Mouse (Mus musculus) natural killer cell, adult 2 months (primary cell): ENCODE measurements around the gene Gm3238.
"Not testable (repeated sequence)": the region's sequence is repeated elsewhere in the genome, so short reads cannot be mapped to it uniquely, and the experiment has no call there.

Experiments
- DNase-seq, 2 experiments: peaks; one replicate each; pipeline ENCODE4 v3.0.0; 2022; ENCODE audit warnings: low spot score in 2 of 2

Gm3238 gene

GRCm38 (mm10) chr10:77771225-77771624 lies at the start of gene Gm3238:
TSS of gene Gm3238 (minus strand) at chr10:77771325.
- not testable (repeated sequence) for DNase-seq

GRCm38 (mm10) chr10:77819203-77819602 lies 48.1 kb upstream of the Gm3238 start:
- no peak for DNase-seq

- no peak for DNase-seq
These were observed 47.4 kb upstream of the Gm3238 start for GRCm38 (mm10) chr10:77818523-77818922.

- DNase-seq = peak; percentile 28 to 38
These were observed 44.4 kb upstream of the Gm3238 start for GRCm38 (mm10) chr10:77815514-77815913.

GRCm38 (mm10) chr10:77814382-77814781 lies 43.3 kb upstream of the Gm3238 start, which contains the start of gene Gm2696:
TSS of gene Gm2696 (plus strand) at chr10:77814682.
- no peak for DNase-seq

GRCm38 (mm10) chr10:77811743-77812142 lies 40.6 kb upstream of the Gm3238 start, which contains the start of gene Gm9507:
TSS of gene Gm9507 (minus strand) at chr10:77811843.
- no peak for DNase-seq

GRCm38 (mm10) chr10:77804095-77804494 lies 33.0 kb upstream of the Gm3238 start:
- no peak for DNase-seq

- DNase-seq = no peak
These were observed 27.9 kb upstream of the Gm3238 start, which contains the start of gene Gm19668 for GRCm38 (mm10) chr10:77798921-77799508. TSS of gene Gm19668 (minus strand) at chr10:77799133.

- not testable (repeated sequence) for DNase-seq
These were observed 27.2 kb upstream of the Gm3238 start for GRCm38 (mm10) chr10:77798164-77798920.

- no peak for DNase-seq
These were observed 26.6 kb upstream of the Gm3238 start for GRCm38 (mm10) chr10:77797677-77798076.

- DNase-seq = no peak
These were observed 23.9 kb upstream of the Gm3238 start, which contains the start of gene Gm9639 for GRCm38 (mm10) chr10:77794976-77795375. TSS of gene Gm9639 (minus strand) at chr10:77795076.

- no peak for DNase-seq
These were observed 17.5 kb upstream of the Gm3238 start for GRCm38 (mm10) chr10:77788621-77789020.

- not testable (repeated sequence) for DNase-seq
These were observed 16.8 kb upstream of the Gm3238 start, which contains the start of gene Gm7137 for GRCm38 (mm10) chr10:77787876-77788275. TSS of gene Gm7137 (minus strand) at chr10:77788200.

- not testable (repeated sequence) for DNase-seq
These were observed 12.3 kb upstream of the Gm3238 start for GRCm38 (mm10) chr10:77783396-77783795.

- not testable (repeated sequence) for DNase-seq
These were observed 11.3 kb upstream of the Gm3238 start, which contains the start of gene Gm3250 for GRCm38 (mm10) chr10:77782442-77782841. TSS of gene Gm3250 (minus strand) at chr10:77782542.

GRCm38 (mm10) chr10:77776844-77777243 lies 5.7 kb upstream of the Gm3238 start, which contains the start of gene Gm7138:
TSS of gene Gm7138 (minus strand) at chr10:77776944.
- not testable (repeated sequence) for DNase-seq

GRCm38 (mm10) chr10:77772142-77772541 lies 1.0 kb upstream of the Gm3238 start:
- not testable (repeated sequence) for DNase-seq

GRCm38 (mm10) chr10:77769727-77770126 lies 1.4 kb downstream of the Gm3238 start:
- DNase-seq = no peak

GRCm38 (mm10) chr10:77759582-77759981 lies 11.5 kb downstream of the Gm3238 start, which contains the start of gene Gm3233:
TSS of gene Gm3233 (minus strand) at chr10:77759682.
- DNase-seq = not testable (repeated sequence)

GRCm38 (mm10) chr10:77753448-77753847 lies 17.7 kb downstream of the Gm3238 start:
- DNase-seq = no peak

- not testable (repeated sequence) for DNase-seq
These were observed 18.8 kb downstream of the Gm3238 start for GRCm38 (mm10) chr10:77752312-77752711.

GRCm38 (mm10) chr10:77751254-77751653 lies 19.9 kb downstream of the Gm3238 start, which contains the start of gene Gm9736:
TSS of gene Gm9736 (minus strand) at chr10:77751354.
- not testable (repeated sequence) for DNase-seq
